Mouse (Mus musculus): ENCODE measurements at regions not wholly inside any gene's neighbourhood (a gene's known extent, or its start where the extent isn't known, plus 50 kb on each side); places are given as distances from the start of the nearest gene placed in this dataset.

DNA sequence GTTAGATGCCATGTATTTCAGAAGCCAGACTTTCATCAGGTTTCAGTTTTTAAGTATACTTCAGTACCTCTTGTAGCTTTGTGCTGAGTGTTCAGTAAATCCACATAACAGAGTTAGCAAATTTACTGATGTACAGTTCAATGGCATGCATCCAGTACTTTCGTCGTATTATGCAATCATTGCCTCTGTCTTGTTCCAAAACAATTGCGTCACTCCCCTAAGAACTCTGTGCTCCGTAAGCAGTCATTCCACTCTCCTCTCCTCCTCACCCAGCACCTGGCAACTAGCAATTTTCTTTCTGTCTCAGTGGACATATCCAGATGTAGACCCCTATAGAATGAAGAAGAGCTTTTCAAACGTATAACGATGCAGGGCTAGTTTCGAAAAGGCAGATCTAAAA is 209.5 kb downstream of the Bmp2 start:
- TF ChIP-seq POLR2A (IDR thresholded peaks at IDR 0.05; ENCODE audit: insufficient read depth, low read depth, low read length) (no peak), CTCF (IDR thresholded peaks at IDR 0.05; ENCODE audit: insufficient read depth, low read depth, low read length) (no peak)

All from olfactory bulb, adult 2 months (tissue).